Mouse (Mus musculus) hindbrain, embryonic 16.5 days (tissue): ENCODE data around the gene Gnb3. TPM values are rescaled to one million over a fixed set of nuclear protein-coding genes. Genes with fewer than 3 reads are reported as not detected.
"Not testable (repeated sequence)": the region's sequence is repeated elsewhere in the genome, so short reads cannot be mapped to it uniquely, and the experiment has no call there.

Experiments used
- ATAC-seq: fragments of 200-750 bp; cut with Nextera tagmentation; 2 replicates; pipeline ENCODE4 v1.8.0; 2017; ENCODE audit warnings: moderate TSS enrichment, moderate library complexity
- H3K27ac ChIP-seq: fragments of 300-500 bp; sonication (generic); 2 replicates; pipeline ENCODE4 v1.5.1; 2014; ENCODE audit warnings: low read depth, mild to moderate bottlenecking, control low read depth, low read length, moderate library complexity
- H3K27me3 ChIP-seq: fragments of 300-500 bp; sonication (generic); replicated peaks from 2 replicates; pipeline ENCODE4 v1.6.1; 2014; ENCODE audit warnings: low read length; ENCODE audit not compliant: control insufficient read depth, insufficient read depth
- H3K36me3 ChIP-seq: fragments of 300-500 bp; sonication (generic); 2 replicates; pipeline ENCODE4 v1.6.1; 2014; ENCODE audit warnings: mild to moderate bottlenecking, low read length, moderate library complexity, mixed read lengths; ENCODE audit not compliant: control insufficient read depth, insufficient read depth
- H3K4me1 ChIP-seq: fragments of 300-500 bp; sonication (generic); 2 replicates; pipeline ENCODE4 v1.6.1; 2014; ENCODE audit warnings: low read depth, low read length; ENCODE audit not compliant: control insufficient read depth, insufficient read depth
- H3K4me2 ChIP-seq: fragments of 300-500 bp; sonication (generic); 2 replicates; pipeline ENCODE4 v1.6.1; 2014; ENCODE audit warnings: mild to moderate bottlenecking, low read length, control low read depth, moderate library complexity
- H3K4me3 ChIP-seq: fragments of 300-500 bp; sonication (generic); 2 replicates; pipeline ENCODE4 v1.5.1; 2014; ENCODE audit warnings: mild to moderate bottlenecking, low read length, control low read depth, moderate library complexity
- H3K9ac ChIP-seq: fragments of 300-500 bp; sonication (generic); 2 replicates; pipeline ENCODE4 v1.6.1; 2014; ENCODE audit warnings: low read depth, mild to moderate bottlenecking, control low read depth, low read length, moderate library complexity
- H3K9me3 ChIP-seq: fragments of 300-500 bp; sonication (generic); 2 replicates; pipeline ENCODE4 v1.6.1; 2014; ENCODE audit warnings: mild to moderate bottlenecking, low read length, moderate library complexity; ENCODE audit not compliant: control insufficient read depth
- WGBS: fragments of 180-500 bp; shearing (Covaris S2); extraction: QIAGEN DNeasy Blood & Tissue Kit; methylation state at CpG from one replicate; pipeline ENCODE4 v1.1.7; 2014; 5-methylcytosine and 5-hydroxymethylcytosine counted together
- polyA plus RNA-seq: library from polyadenylated mRNA; unstranded; fragments of >200 nt; fragmentation: Nextera tagmentation; extraction: Ambion mirVana; gene quantifications from 2 replicates; pipeline ENCODE4 v1.2.1, GENCODE M21; 2015

Gene Gnb3
- polyA plus RNA-seq, 1 experiment from 2014 or later, result 1.1 TPM

DNA sequence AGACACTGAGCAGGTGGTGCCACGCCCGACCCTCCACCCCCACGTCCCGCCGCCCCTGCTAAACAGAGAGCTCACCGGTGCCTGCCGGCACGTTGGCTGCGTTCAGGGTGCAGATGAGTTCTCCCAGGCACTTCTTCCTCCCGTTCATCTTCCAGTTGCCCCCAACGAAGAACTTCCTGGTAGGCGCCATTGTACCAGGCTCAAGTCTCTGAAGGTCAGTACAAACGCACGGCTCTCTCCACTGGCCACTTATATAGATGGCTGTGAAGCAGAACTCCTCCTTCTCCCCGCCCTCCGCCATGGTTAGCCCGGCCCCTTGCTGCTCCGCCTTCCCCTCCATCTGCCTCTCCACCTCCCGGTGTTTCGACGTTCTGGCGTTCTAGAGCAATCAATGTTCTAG, 26.1 kb downstream of the Gnb3 start, which contains the start of gene Tpi1:
Gene Tpi1, minus strand, starts transcription at position 364 of the 400 bp plus-strand sequence.
- Histone ChIP-seq H3K4me3 (peak within 1 kb of the TSS; percentile 53), H3K9ac (peak within 1 kb of the TSS; percentile 83), H3K27me3 (no peaks in the 10 kb centered on the region), H3K36me3 (peaks cover 28% of the 10 kb centered on the region), H3K27ac (peak within 1 kb of the TSS; percentile 90), H3K4me2 (peak within 1 kb of the TSS; percentile 91), H3K4me1 (peaks cover 24% of the 10 kb centered on the region), H3K9me3 (no peaks in the 10 kb centered on the region)
- WGBS, result 0% methylated on average over 22 of the region's 22 CpGs
- ATAC-seq, result peak; percentile 85

DNA sequence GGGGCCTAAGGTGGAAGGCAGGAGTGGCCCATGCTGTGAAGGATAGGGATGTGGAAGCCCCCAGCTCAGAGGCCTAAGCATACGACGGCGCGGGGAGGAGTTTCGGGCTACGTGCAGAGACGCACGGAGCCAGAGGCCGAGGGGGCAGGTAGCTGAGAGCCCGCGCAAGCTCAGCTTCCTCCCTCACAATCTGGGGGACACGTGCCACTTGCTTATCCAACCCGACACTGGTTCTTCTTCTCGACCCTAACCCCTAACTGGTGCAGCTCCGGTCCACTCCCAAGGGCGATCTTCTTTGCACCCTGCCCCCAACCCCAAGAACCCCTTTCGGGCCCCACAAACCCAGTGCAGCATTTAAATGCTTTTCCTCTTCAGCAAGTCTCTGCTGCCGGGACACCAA, 26.6 kb downstream of the Gnb3 start:
- Histone ChIP-seq H3K4me2 (peak overlapping the region; percentile 91), H3K27ac (peak overlapping the region; percentile 90), H3K9me3 (no peaks in the 10 kb centered on the region), H3K9ac (peak overlapping the region; percentile 83), H3K4me1 (peaks cover 24% of the 10 kb centered on the region), H3K36me3 (peaks cover 25% of the 10 kb centered on the region), H3K4me3 (peak overlapping the region; percentile 53), H3K27me3 (no peaks in the 10 kb centered on the region)
- peak; percentile 80 for ATAC-seq
- 0% methylated on average over 18 of the region's 18 CpGs for WGBS

DNA sequence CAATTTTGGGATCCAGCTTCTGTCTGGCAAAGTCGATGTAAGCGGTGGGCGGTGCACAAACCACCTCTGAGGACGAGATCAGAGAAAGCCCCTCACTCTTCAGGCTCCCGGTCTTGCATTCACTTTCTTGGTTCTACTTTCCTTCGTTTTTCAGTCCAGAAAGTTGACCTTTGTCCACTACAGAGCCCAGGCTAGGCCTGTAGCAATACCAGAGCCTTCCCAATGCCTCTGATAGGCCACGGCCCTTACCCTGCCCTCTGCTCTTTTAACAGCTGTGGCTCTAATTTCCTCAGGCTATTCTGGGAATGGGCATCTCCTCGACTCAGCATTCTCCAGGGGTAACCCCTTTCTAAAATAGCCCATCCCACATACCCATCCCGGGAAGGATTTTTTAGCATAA, 27.2 kb downstream of the Gnb3 start:
- WGBS, result 22% methylated on average over 9 of the region's 9 CpGs
- Histone ChIP-seq H3K36me3 (peaks cover 19% of the 10 kb centered on the region), H3K9ac (peak overlapping the region; percentile 83), H3K9me3 (no peaks in the 10 kb centered on the region), H3K4me1 (peaks cover 26% of the 10 kb centered on the region), H3K4me2 (peak overlapping the region; percentile 91), H3K27ac (peak overlapping the region; percentile 90), H3K4me3 (peak overlapping the region; percentile 53), H3K27me3 (no peaks in the 10 kb centered on the region)
- no peak for ATAC-seq

DNA sequence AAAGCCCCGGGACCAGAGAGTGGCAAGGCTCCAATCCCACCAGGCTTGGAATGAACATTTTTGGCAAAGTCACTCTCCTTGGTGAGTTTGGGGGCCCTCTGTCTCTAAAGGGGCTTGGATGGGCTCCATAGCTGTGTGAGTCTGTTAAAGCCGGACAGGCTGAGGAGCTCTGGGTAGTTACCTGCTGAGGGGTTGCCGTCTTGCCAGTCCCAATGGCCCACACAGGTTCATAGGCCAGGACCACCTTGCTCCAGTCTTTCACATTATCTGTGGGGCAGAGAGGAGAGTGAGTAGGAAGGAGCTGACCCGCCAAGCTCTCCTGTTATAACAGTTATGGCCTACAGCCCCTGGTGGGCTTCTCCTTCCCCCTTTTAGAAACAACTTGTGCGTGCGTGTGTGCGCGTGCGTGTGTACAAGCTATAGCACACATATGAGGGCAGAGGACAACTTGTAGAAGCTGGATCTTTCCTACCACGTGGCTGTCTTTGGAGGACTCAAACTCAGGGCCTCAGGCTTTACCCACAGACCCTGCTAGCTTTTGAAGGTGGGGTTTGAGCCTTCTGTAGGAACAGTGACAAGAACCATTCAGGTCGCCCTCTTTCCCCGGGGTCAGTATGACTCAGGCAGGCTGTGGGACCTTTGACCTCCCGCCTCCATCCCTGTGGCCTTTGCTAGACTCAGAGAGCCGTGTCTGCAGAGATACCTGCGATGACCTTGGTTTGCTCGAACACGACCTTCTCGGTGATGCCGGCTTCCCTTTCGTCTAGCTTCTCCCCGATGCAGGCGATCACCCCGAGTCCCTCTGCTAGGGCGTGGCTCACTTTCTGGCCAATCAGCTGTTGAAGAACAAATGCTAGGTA, 28.1 kb downstream of the Gnb3 start:
- H3K4me3 ChIP-seq, result no peak overlapping the region
- peak overlapping the region; percentile 91 for H3K4me2 ChIP-seq
- 81% methylated on average over 24 of the region's 24 CpGs for WGBS
- H3K9me3 ChIP-seq, result no peaks in the 10 kb centered on the region
- no peak overlapping the region for H3K27ac ChIP-seq
- H3K4me1 ChIP-seq, result peaks cover 26% of the 10 kb centered on the region
- H3K9ac ChIP-seq, result 0 out of 2 replicates have a peak overlapping the region, but pooled peaks have one; percentile 39
- no peak for ATAC-seq
- peaks cover 13% of the 10 kb centered on the region for H3K36me3 ChIP-seq
- H3K27me3 ChIP-seq, result no peaks in the 10 kb centered on the region

DNA sequence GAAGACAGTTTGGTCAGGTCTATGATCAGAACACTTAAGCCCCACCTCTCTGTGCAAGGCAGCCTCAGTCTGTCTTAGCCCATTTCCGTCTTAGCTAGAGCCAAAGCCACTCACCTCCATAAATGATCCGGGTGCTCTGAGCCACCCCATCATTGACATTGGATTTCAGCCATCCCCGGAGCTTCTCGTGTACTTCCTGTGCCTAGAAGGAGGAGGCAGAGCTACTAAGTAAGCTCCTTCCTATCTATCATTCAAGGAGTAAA, 28.7 kb downstream of the Gnb3 start:
- ATAC-seq, result no peak
- WGBS, result 77% methylated on average over 4 of the region's 4 CpGs
- peaks cover 28% of the 10 kb centered on the region for H3K4me1 ChIP-seq

DNA sequence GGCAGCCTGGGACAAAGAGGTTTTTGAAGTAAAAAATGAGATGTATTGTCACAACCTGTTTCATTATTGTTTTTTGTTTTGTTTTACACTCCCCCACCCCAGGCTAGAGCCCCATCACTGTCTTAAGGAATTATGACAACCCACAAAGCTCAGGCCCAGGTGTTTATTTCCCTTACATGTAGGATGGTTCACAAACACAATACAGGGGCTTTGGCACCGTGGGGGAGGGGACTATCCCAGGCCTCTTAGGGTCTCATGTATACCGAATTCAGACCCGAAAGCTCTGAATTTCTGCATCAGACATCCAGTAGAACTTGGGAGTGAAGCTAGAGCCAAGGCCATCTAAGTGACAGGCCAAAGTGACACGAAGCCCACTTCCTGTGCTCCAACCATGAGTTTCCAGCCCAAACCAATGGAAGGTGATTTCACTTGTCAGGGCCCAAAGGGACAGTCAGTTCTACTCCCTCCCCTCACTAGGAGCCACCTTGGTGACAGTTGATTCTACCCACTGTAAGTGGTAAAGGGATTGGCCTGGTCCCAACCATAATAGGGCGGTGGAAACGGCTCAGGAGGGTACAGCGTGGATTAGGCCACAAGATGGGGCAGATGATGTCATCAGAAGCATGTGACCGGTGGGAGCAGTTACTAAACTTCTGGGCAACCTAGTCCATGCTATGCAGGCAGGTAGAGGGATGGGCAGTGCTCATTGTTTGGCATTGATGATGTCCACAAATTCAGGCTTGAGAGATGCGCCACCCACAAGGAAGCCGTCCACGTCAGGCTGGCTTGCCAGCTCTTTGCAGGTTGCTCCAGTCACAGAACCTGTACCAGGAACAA, 29.3 kb downstream of the Gnb3 start:
- H3K4me2 ChIP-seq, ATAC-seq, H3K9me3 ChIP-seq, H3K9ac ChIP-seq, H3K27me3 ChIP-seq, H3K4me3 ChIP-seq, H3K27ac ChIP-seq, H3K36me3 ChIP-seq: not testable (repeated sequence)
- WGBS, result 86% methylated on average over 11 of the region's 11 CpGs
- H3K4me1 ChIP-seq, result peaks cover 33% of the 10 kb centered on the region

More for the DNA sequence above, 28.7 kb downstream of the Gnb3 start:
- H3K4me3 ChIP-seq, result no peak overlapping the region
- H3K27me3 ChIP-seq, result no peaks in the 10 kb centered on the region
- no peak overlapping the region; the same call in 1 of the 2 replicates for H3K4me2 ChIP-seq
- no peak overlapping the region for H3K9ac ChIP-seq
- peaks cover 7% of the 10 kb centered on the region for H3K36me3 ChIP-seq
- no peak overlapping the region for H3K27ac ChIP-seq
- H3K9me3 ChIP-seq, result no peaks in the 10 kb centered on the region

DNA sequence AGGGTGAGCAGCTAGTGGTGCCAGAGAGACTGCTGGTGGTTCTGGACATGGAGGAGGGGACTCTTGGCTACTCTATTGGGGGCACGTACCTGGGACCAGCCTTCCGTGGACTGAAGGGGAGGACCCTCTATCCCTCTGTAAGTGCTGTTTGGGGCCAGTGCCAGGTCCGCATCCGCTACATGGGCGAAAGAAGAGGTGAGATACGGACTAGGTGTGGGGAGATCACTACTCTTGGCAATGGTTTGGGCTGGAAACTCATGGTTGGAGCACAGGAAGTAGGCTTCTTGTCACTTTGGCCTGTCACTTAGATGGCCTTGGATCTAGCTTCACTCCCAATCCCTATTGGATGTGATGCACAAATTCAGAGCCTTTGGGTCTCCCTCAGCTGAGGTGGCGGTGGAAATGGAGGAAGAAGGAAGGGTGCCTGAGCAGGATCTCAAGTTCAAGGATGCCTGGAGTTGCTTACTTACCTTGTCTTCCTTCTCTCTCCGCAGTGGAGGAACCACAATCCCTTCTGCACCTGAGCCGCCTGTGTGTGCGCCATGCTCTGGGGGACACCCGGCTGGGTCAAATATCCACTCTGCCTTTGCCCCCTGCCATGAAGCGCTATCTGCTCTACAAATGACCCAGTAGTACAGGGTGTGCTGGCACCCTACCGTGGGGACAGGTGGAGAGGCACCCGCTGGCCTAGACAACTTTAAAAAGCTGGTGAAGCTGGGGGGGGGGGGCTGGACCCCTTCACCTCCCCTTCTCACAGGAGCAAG, 30.1 kb downstream of the Gnb3 start:
- Histone ChIP-seq H3K9ac (peak overlapping the region; percentile 67), H3K4me3 (peak overlapping the region; percentile 53), H3K27ac (peak overlapping the region; percentile 78), H3K4me2 (peak overlapping the region; percentile 95), H3K36me3 (peaks cover 5% of the 10 kb centered on the region), H3K4me1 (peaks cover 33% of the 10 kb centered on the region), H3K9me3 (no peaks in the 10 kb centered on the region), H3K27me3 (no peaks in the 10 kb centered on the region)
- WGBS, result 42% methylated on average over 14 of the region's 14 CpGs
- ATAC-seq, result no peak

DNA sequence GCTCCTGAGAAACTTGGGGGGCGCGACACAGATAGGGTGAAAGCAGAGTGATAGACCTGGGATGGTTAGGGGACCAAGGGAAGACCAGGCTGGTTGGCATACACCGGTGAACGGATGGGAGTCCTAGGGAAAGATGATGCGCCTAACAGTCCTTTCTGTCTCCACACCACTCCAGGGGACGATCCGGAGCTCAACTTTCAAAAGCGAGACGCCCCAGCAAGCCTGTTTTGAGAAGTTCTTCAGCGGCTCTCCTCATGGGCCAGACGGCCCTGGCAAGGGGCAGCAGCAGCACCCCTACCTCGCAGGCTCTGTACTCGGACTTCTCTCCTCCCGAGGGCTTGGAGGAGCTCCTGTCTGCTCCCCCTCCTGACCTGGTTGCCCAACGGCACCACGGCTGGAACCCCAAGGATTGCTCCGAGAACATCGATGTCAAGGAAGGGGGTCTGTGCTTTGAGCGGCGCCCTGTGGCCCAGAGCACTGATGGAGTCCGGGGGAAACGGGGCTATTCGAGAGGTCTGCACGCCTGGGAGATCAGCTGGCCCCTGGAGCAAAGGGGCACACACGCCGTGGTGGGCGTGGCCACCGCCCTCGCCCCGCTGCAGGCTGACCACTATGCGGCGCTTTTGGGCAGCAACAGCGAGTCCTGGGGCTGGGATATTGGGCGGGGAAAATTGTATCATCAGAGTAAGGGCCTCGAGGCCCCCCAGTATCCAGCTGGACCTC, 30.9 kb downstream of the Gnb3 start:
- H3K9me3 ChIP-seq, result no peaks in the 10 kb centered on the region
- H3K27ac ChIP-seq, result peak overlapping the region; percentile 78
- peak overlapping the region; percentile 53 for H3K4me3 ChIP-seq
- H3K36me3 ChIP-seq, result peaks cover 5% of the 10 kb centered on the region
- WGBS, result under 1% methylated on average over 35 of the region's 35 CpGs
- no peaks in the 10 kb centered on the region for H3K27me3 ChIP-seq
- ATAC-seq, result no peak; the same call in 1 of the 2 replicates
- peak overlapping the region; percentile 67 for H3K9ac ChIP-seq
- H3K4me1 ChIP-seq, result peaks cover 29% of the 10 kb centered on the region
- peak overlapping the region; percentile 95 for H3K4me2 ChIP-seq
